Mouse (Mus musculus): Measurements from ENCODE around the gene Lman2. TPM values are rescaled to one million over a fixed set of nuclear protein-coding genes. Genes with fewer than 3 reads are reported as not detected.

Gene Lman2
- polyA plus RNA-seq, 1 experiment from 2014 or later = 57.9 TPM

GRCm38 (mm10) chr13:55368401-55368800, 5.8 kb upstream of the Lman2 start:
- no peak overlapping the region for H3K4me3 ChIP-seq
- no peak overlapping the region for H3K27ac ChIP-seq
- H3K9ac ChIP-seq = no peak overlapping the region
- H3K27me3 ChIP-seq = peaks cover 22% of the 10 kb centered on the region
- WGBS = 80% methylated on average over 7 of the region's 7 CpGs
- H3K36me3 ChIP-seq (ENCODE audit: poor library complexity, severe bottlenecking) = no peaks in the 10 kb centered on the region
- no peaks in the 10 kb centered on the region for H3K4me1 ChIP-seq
- H3K4me2 ChIP-seq = no peak overlapping the region
- ATAC-seq = no peak
- no peaks in the 10 kb centered on the region for H3K9me3 ChIP-seq (replicated peaks)

- Histone ChIP-seq H3K4me2 (peak overlapping the region; percentile 91), H3K9me3 (replicated peaks) (no peaks in the 10 kb centered on the region)
Measured at GRCm38 (mm10) chr13:55361974-55362452, 570 bp downstream of the Lman2 start.

GRCm38 (mm10) chr13:55361145-55361544, 1.4 kb downstream of the Lman2 start:
- peak overlapping the region; percentile 93; the same call in 1 of the 2 replicates for H3K9ac ChIP-seq
- peaks cover 49% of the 10 kb centered on the region for H3K36me3 ChIP-seq (ENCODE audit: poor library complexity, severe bottlenecking)
- peak overlapping the region; percentile 98 for H3K4me3 ChIP-seq
- H3K9me3 ChIP-seq (replicated peaks) = no peaks in the 10 kb centered on the region
- H3K27me3 ChIP-seq = peaks cover 8% of the 10 kb centered on the region
- H3K4me1 ChIP-seq = peaks cover 25% of the 10 kb centered on the region
- H3K27ac ChIP-seq = no peak overlapping the region
- H3K4me2 ChIP-seq = peak overlapping the region; percentile 91
- no peak for ATAC-seq

More at GRCm38 (mm10) chr13:55361974-55362452, 570 bp downstream of the Lman2 start:
- ATAC-seq = peak; percentile 39
- Histone ChIP-seq H3K4me1 (peaks cover 25% of the 10 kb centered on the region), H3K27ac (peak overlapping the region; percentile 93), H3K4me3 (peak overlapping the region; percentile 98), H3K36me3 (ENCODE audit: poor library complexity, severe bottlenecking) (peaks cover 40% of the 10 kb centered on the region), H3K27me3 (peaks cover 8% of the 10 kb centered on the region), H3K9ac (peak overlapping the region; percentile 93)
- 1% methylated on average over 32 of the region's 32 CpGs for WGBS

- no peaks in the 10 kb centered on the region for H3K27me3 ChIP-seq
- H3K4me3 ChIP-seq = no peak overlapping the region
- H3K4me1 ChIP-seq = no peaks in the 10 kb centered on the region
- H3K27ac ChIP-seq = no peak overlapping the region
- H3K9me3 ChIP-seq (replicated peaks) = no peaks in the 10 kb centered on the region
- no peak overlapping the region for H3K9ac ChIP-seq
- H3K36me3 ChIP-seq (ENCODE audit: poor library complexity, severe bottlenecking) = peaks cover 83% of the 10 kb centered on the region
- H3K4me2 ChIP-seq = no peak overlapping the region
- ATAC-seq = no peak
- 86% methylated on average over 11 of the region's 11 CpGs for WGBS
Measured at GRCm38 (mm10) chr13:55346745-55347144, 15.8 kb downstream of the Lman2 start.

GRCm38 (mm10) chr13:55344286-55344685, 18.3 kb downstream of the Lman2 start:
- Histone ChIP-seq H3K27me3 (no peaks in the 10 kb centered on the region), H3K4me3 (no peak overlapping the region), H3K4me2 (no peak overlapping the region), H3K4me1 (no peaks in the 10 kb centered on the region), H3K27ac (no peak overlapping the region), H3K36me3 (ENCODE audit: poor library complexity, severe bottlenecking) (peaks cover 59% of the 10 kb centered on the region), H3K9ac (no peak overlapping the region), H3K9me3 (replicated peaks) (no peaks in the 10 kb centered on the region)
- ATAC-seq = no peak
- 89% methylated on average over 7 of the region's 7 CpGs for WGBS

GRCm38 (mm10) chr13:55342469-55342868, 20.1 kb downstream of the Lman2 start:
- WGBS = 49% methylated on average over 11 of the region's 11 CpGs
- no peaks in the 10 kb centered on the region for H3K27me3 ChIP-seq
- H3K4me1 ChIP-seq = no peaks in the 10 kb centered on the region
- H3K27ac ChIP-seq = no peak overlapping the region
- H3K9me3 ChIP-seq (replicated peaks) = no peaks in the 10 kb centered on the region
- H3K4me3 ChIP-seq = no peak overlapping the region
- ATAC-seq = no peak
- no peak overlapping the region for H3K9ac ChIP-seq
- peaks cover 41% of the 10 kb centered on the region for H3K36me3 ChIP-seq (ENCODE audit: poor library complexity, severe bottlenecking)
- H3K4me2 ChIP-seq = no peak overlapping the region

GRCm38 (mm10) chr13:55339259-55339658, 23.3 kb downstream of the Lman2 start:
- WGBS = 43% methylated on average over 2 of the region's 2 CpGs

GRCm38 (mm10) chr13:55338131-55339054, 24.2 kb downstream of the Lman2 start:
- 63% methylated on average over 12 of the region's 12 CpGs for WGBS
- Histone ChIP-seq H3K27ac (no peak overlapping the region), H3K27me3 (no peaks in the 10 kb centered on the region), H3K4me3 (no peak overlapping the region), H3K9me3 (replicated peaks) (no peaks in the 10 kb centered on the region), H3K4me1 (no peaks in the 10 kb centered on the region), H3K4me2 (no peak overlapping the region), H3K9ac (no peak overlapping the region), H3K36me3 (ENCODE audit: poor library complexity, severe bottlenecking) (0 out of 2 replicates have a peak, but pooled peaks cover under 1% of the 10 kb centered on the region)
- no peak for ATAC-seq

More at GRCm38 (mm10) chr13:55339259-55339658, 23.3 kb downstream of the Lman2 start:
- no peaks in the 10 kb centered on the region for H3K9me3 ChIP-seq (replicated peaks)
- H3K4me2 ChIP-seq = no peak overlapping the region
- H3K9ac ChIP-seq = no peak overlapping the region
- no peaks in the 10 kb centered on the region for H3K4me1 ChIP-seq
- peaks cover 9% of the 10 kb centered on the region for H3K36me3 ChIP-seq (ENCODE audit: poor library complexity, severe bottlenecking)
- ATAC-seq = no peak
- no peaks in the 10 kb centered on the region for H3K27me3 ChIP-seq
- H3K4me3 ChIP-seq = no peak overlapping the region
- no peak overlapping the region for H3K27ac ChIP-seq

GRCm38 (mm10) chr13:55337341-55337975, 25.1 kb downstream of the Lman2 start:
- no peaks in the 10 kb centered on the region for H3K4me1 ChIP-seq
- WGBS = 64% methylated on average over 10 of the region's 10 CpGs

GRCm38 (mm10) chr13:55335701-55336100, 26.9 kb downstream of the Lman2 start:
- no peak overlapping the region for H3K4me2 ChIP-seq
- no peaks in the 10 kb centered on the region for H3K27me3 ChIP-seq
- H3K9me3 ChIP-seq (replicated peaks) = no peaks in the 10 kb centered on the region
- 91% methylated on average over 4 of the region's 4 CpGs for WGBS
- no peaks in the 10 kb centered on the region for H3K36me3 ChIP-seq (ENCODE audit: poor library complexity, severe bottlenecking)
- no peak overlapping the region for H3K9ac ChIP-seq
- peaks cover 5% of the 10 kb centered on the region for H3K4me1 ChIP-seq
- no peak overlapping the region for H3K27ac ChIP-seq
- H3K4me3 ChIP-seq = no peak overlapping the region
- no peak for ATAC-seq

More at GRCm38 (mm10) chr13:55337341-55337975, 25.1 kb downstream of the Lman2 start:
- H3K27ac ChIP-seq = no peak overlapping the region
- no peaks in the 10 kb centered on the region for H3K36me3 ChIP-seq (ENCODE audit: poor library complexity, severe bottlenecking)
- no peak overlapping the region for H3K4me3 ChIP-seq
- no peaks in the 10 kb centered on the region for H3K27me3 ChIP-seq
- no peak overlapping the region for H3K4me2 ChIP-seq
- no peak overlapping the region for H3K9ac ChIP-seq
- H3K9me3 ChIP-seq (replicated peaks) = no peaks in the 10 kb centered on the region
- no peak for ATAC-seq

- H3K36me3 ChIP-seq (ENCODE audit: poor library complexity, severe bottlenecking) = no peaks in the 10 kb centered on the region
- peaks cover 28% of the 10 kb centered on the region for H3K4me1 ChIP-seq
- peak overlapping the region; percentile 10; the same call in 1 of the 2 replicates for H3K9ac ChIP-seq
- no peaks in the 10 kb centered on the region for H3K27me3 ChIP-seq
- no peaks in the 10 kb centered on the region for H3K9me3 ChIP-seq (replicated peaks)
- WGBS = 86% methylated on average over 3 of the region's 3 CpGs
- no peak for ATAC-seq
- no peak overlapping the region for H3K4me3 ChIP-seq
- no peak overlapping the region for H3K27ac ChIP-seq
- no peak overlapping the region for H3K4me2 ChIP-seq
Measured at GRCm38 (mm10) chr13:55332331-55332730, 30.3 kb downstream of the Lman2 start.

Data from forebrain, embryonic 13.5 days (tissue).